Mouse (Mus musculus) embryonic facial prominence, embryonic 14.5 days (tissue): Measurements from ENCODE around the gene Calhm4. TPM values are rescaled to one million over a fixed set of nuclear protein-coding genes. Genes with fewer than 3 reads are reported as not detected.
A peak's percentile ranks its signal among the peaks of the same experiment; 100 is the strongest.

Experiments used
- ATAC-seq: fragments of 200-750 bp; cut with Nextera tagmentation; 2 replicates; pipeline ENCODE4 v1.8.0; 2017; ENCODE audit warnings: low read depth, moderate number of reproducible peaks, moderate TSS enrichment
- DNase-seq: peaks from one replicate; pipeline ENCODE4 v3.0.0-alpha.2; 2015; ENCODE audit warnings: low spot score
- H3K27ac ChIP-seq: fragments of 300-500 bp; sonication (generic); replicated peaks from 2 replicates; pipeline ENCODE4 v1.5.1; 2014; ENCODE audit warnings: low read depth, mild to moderate bottlenecking, low read length, moderate library complexity
- H3K27me3 ChIP-seq: fragments of 300-500 bp; sonication (generic); replicated peaks from 2 replicates; pipeline ENCODE4 v1.6.1; 2014; ENCODE audit warnings: low read length; ENCODE audit not compliant: control insufficient read depth, insufficient read depth
- H3K36me3 ChIP-seq: fragments of 300-500 bp; sonication (generic); 2 replicates; pipeline ENCODE4 v1.6.1; 2014; ENCODE audit warnings: low read length, mixed read lengths; ENCODE audit not compliant: control insufficient read depth, insufficient read depth
- H3K4me1 ChIP-seq: fragments of 300-500 bp; sonication (generic); 2 replicates; pipeline ENCODE4 v1.6.1; 2014; ENCODE audit warnings: antibody characterized with exemption, low read length; ENCODE audit not compliant: control insufficient read depth, insufficient read depth
- H3K4me2 ChIP-seq: fragments of 300-500 bp; sonication (generic); 2 replicates; pipeline ENCODE4 v1.6.1; 2014; ENCODE audit warnings: low read depth, mild to moderate bottlenecking, low read length, moderate library complexity, mixed read lengths
- H3K4me3 ChIP-seq: fragments of 300-500 bp; sonication (generic); 2 replicates; pipeline ENCODE4 v1.5.1; 2014; ENCODE audit warnings: low read depth, mild to moderate bottlenecking, low read length
- H3K9ac ChIP-seq: fragments of 300-500 bp; sonication (generic); 2 replicates; pipeline ENCODE4 v1.6.1; 2014; ENCODE audit warnings: low read depth, mild to moderate bottlenecking, low read length, moderate library complexity, mixed read lengths
- H3K9me3 ChIP-seq: fragments of 300-500 bp; sonication (generic); 2 replicates; pipeline ENCODE4 v1.6.1; 2016; ENCODE audit warnings: low read length; ENCODE audit not compliant: control insufficient read depth
- WGBS: fragments of 180-500 bp; shearing (Covaris S2); extraction: QIAGEN DNeasy Blood & Tissue Kit; methylation state at CpG from one replicate; pipeline ENCODE4 v1.1.7; 2014; 5-methylcytosine and 5-hydroxymethylcytosine counted together
- polyA plus RNA-seq: library from polyadenylated mRNA; unstranded; fragments of >200 nt; fragmentation: Nextera tagmentation; extraction: Ambion mirVana; gene quantifications from 2 replicates; pipeline ENCODE4 v1.2.1, GENCODE M21; 2014

Gene Calhm4
- 0.12 and 0.18 TPM in 2 replicates for polyA plus RNA-seq

- 86% methylated on average over 5 of the region's 5 CpGs for WGBS
- Histone ChIP-seq H3K4me1 (no peaks in the 10 kb centered on the region), H3K36me3 (no peaks in the 10 kb centered on the region), H3K27me3 (no peaks in the 10 kb centered on the region), H3K27ac (no peak within 1 kb of the TSS), H3K9me3 (no peaks in the 10 kb centered on the region), H3K4me2 (no peak within 1 kb of the TSS), H3K9ac (no peak within 1 kb of the TSS), H3K4me3 (no peak within 1 kb of the TSS)
- DNase-seq (no peak), ATAC-seq (no peak)
Observed at GRCm38 (mm10) chr10:34044210-34044609, at the start of gene Calhm4. TSS of gene Calhm4 (minus strand) at chr10:34044310.

GRCm38 (mm10) chr10:34091888-34092287, 47.8 kb upstream of the Calhm4 start:
- Histone ChIP-seq H3K9me3 (no peaks in the 10 kb centered on the region), H3K9ac (no peak overlapping the region), H3K36me3 (no peaks in the 10 kb centered on the region), H3K27me3 (no peaks in the 10 kb centered on the region), H3K27ac (no peak overlapping the region), H3K4me3 (no peak overlapping the region), H3K4me2 (no peak overlapping the region), H3K4me1 (peaks cover 14% of the 10 kb centered on the region)
- DNase-seq, result no peak
- no peak for ATAC-seq
- WGBS, result 69% methylated on average over 5 of the region's 5 CpGs

GRCm38 (mm10) chr10:34090481-34090880, 46.4 kb upstream of the Calhm4 start:
- WGBS, result 85% methylated on average over 1 of the region's 1 CpGs
- no peak for ATAC-seq

GRCm38 (mm10) chr10:34089517-34089916, 45.4 kb upstream of the Calhm4 start:
- H3K4me3 ChIP-seq, result no peak overlapping the region
- no peaks in the 10 kb centered on the region for H3K27me3 ChIP-seq
- H3K9ac ChIP-seq, result no peak overlapping the region
- no peak overlapping the region for H3K4me2 ChIP-seq
- no peak for ATAC-seq
- H3K4me1 ChIP-seq, result peaks cover 3% of the 10 kb centered on the region; the same call in 1 of the 2 replicates
- H3K27ac ChIP-seq, result no peak overlapping the region
- no peaks in the 10 kb centered on the region for H3K9me3 ChIP-seq
- no peak for DNase-seq
- 66% methylated on average over 3 of the region's 3 CpGs for WGBS
- no peaks in the 10 kb centered on the region for H3K36me3 ChIP-seq

More at GRCm38 (mm10) chr10:34090481-34090880, 46.4 kb upstream of the Calhm4 start:
- no peaks in the 10 kb centered on the region for H3K27me3 ChIP-seq
- no peak overlapping the region for H3K4me3 ChIP-seq
- peaks cover 7% of the 10 kb centered on the region; the same call in 1 of the 2 replicates for H3K4me1 ChIP-seq
- no peak overlapping the region for H3K4me2 ChIP-seq
- no peak overlapping the region for H3K27ac ChIP-seq
- no peaks in the 10 kb centered on the region for H3K9me3 ChIP-seq
- DNase-seq, result peak; percentile 31
- no peak overlapping the region for H3K9ac ChIP-seq
- H3K36me3 ChIP-seq, result no peaks in the 10 kb centered on the region

GRCm38 (mm10) chr10:34088515-34088914, 44.4 kb upstream of the Calhm4 start:
- no peak for ATAC-seq
- Histone ChIP-seq H3K4me3 (no peak overlapping the region), H3K9me3 (no peaks in the 10 kb centered on the region), H3K9ac (no peak overlapping the region), H3K27me3 (no peaks in the 10 kb centered on the region), H3K27ac (no peak overlapping the region), H3K4me1 (peaks cover 3% of the 10 kb centered on the region; the same call in 1 of the 2 replicates), H3K4me2 (no peak overlapping the region), H3K36me3 (no peaks in the 10 kb centered on the region)
- 90% methylated on average over 2 of the region's 2 CpGs for WGBS
- no peak for DNase-seq

GRCm38 (mm10) chr10:34086514-34086913, 42.4 kb upstream of the Calhm4 start:
- no peak for DNase-seq
- 90% methylated on average over 1 of the region's 1 CpGs for WGBS
- H3K27ac ChIP-seq, result no peak overlapping the region

GRCm38 (mm10) chr10:34074522-34075200, 30.6 kb upstream of the Calhm4 start:
- ATAC-seq (no peak), DNase-seq (no peak)
- Histone ChIP-seq H3K4me2 (no peak overlapping the region), H3K4me1 (no peaks in the 10 kb centered on the region), H3K27ac (no peak overlapping the region), H3K9me3 (no peaks in the 10 kb centered on the region), H3K27me3 (no peaks in the 10 kb centered on the region), H3K9ac (no peak overlapping the region), H3K4me3 (no peak overlapping the region), H3K36me3 (no peaks in the 10 kb centered on the region)
- 85% methylated on average over 5 of the region's 5 CpGs for WGBS

More at GRCm38 (mm10) chr10:34086514-34086913, 42.4 kb upstream of the Calhm4 start:
- Histone ChIP-seq H3K9ac (no peak overlapping the region), H3K4me2 (no peak overlapping the region), H3K36me3 (no peaks in the 10 kb centered on the region), H3K4me1 (peaks cover 3% of the 10 kb centered on the region; the same call in 1 of the 2 replicates), H3K27me3 (no peaks in the 10 kb centered on the region), H3K9me3 (no peaks in the 10 kb centered on the region), H3K4me3 (no peak overlapping the region)
- no peak for ATAC-seq

GRCm38 (mm10) chr10:34071650-34072049, 27.5 kb upstream of the Calhm4 start:
- 47% methylated on average over 2 of the region's 2 CpGs for WGBS
- Histone ChIP-seq H3K9ac (no peak overlapping the region), H3K4me3 (no peak overlapping the region), H3K36me3 (no peaks in the 10 kb centered on the region), H3K4me1 (no peaks in the 10 kb centered on the region), H3K27me3 (no peaks in the 10 kb centered on the region), H3K27ac (no peak overlapping the region), H3K9me3 (no peaks in the 10 kb centered on the region), H3K4me2 (no peak overlapping the region)
- DNase-seq (no peak), ATAC-seq (no peak)

GRCm38 (mm10) chr10:34070999-34071492, 26.9 kb upstream of the Calhm4 start:
- Histone ChIP-seq H3K27ac (no peak overlapping the region), H3K4me3 (no peak overlapping the region), H3K4me2 (no peak overlapping the region), H3K36me3 (no peaks in the 10 kb centered on the region), H3K9me3 (no peaks in the 10 kb centered on the region), H3K27me3 (no peaks in the 10 kb centered on the region), H3K4me1 (no peaks in the 10 kb centered on the region), H3K9ac (no peak overlapping the region)
- peak; percentile 25 for DNase-seq
- ATAC-seq, result no peak
- 33% methylated on average over 5 of the region's 5 CpGs for WGBS
